Mouse (Mus musculus) retina, adult 2 months (tissue): ENCODE results near the gene Ptpre.

Experiments
- DNase-seq: peaks from one replicate; pipeline ENCODE4 v3.0.0-alpha.2; 2012; ENCODE audit warnings: low read depth, low spot score

Gene Ptpre

DNA sequence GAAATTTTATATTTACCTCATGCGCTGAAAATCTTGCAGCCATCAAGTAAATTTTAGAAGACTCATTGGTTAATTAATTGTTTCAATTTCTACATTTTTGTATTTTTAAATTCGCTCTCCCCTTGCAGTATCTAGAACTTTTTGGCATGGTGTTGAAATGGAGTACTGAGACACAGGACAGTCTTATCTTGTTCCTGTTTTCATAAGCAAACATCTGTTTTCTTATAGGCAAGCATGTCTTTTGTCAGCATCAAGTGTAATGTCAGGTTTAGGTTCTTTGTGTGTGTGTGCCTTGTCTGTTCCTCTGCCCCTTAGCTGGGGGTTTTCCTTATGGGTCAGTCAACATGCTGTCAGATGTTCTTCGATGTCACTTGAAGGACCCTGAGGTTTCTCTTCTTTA, 39.0 kb downstream of the Ptpre start:
- no peak for DNase-seq

DNA sequence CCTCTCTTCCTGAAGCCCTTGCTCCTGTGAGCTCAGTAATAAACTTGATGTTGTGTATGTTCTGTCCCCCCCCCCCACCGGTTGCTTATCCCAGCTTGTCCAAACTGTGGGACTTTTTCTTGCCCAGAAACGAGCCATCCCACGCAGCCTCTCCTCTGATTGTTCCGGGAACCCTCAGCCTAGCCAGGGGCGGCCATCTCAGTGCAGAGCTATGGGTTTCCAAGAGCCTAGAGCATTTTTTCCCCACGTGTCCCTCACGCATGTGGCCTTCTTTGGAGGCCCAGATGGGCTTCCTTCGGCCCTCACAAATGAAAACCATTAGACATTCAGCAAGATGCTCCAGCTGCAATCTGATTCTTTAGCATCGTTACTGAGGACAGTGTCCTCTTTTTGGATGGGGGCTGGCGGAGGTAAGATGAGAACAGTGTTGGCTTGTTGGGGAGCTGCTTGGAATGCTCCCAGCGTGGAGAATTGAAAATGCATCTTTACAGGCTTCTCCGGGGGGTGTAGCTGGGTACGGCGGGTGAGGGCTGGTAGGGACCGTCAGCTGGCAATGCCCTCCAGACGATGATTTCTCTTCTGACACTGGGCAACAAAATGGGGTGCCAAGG, 41.5 kb downstream of the Ptpre start:
- no peak for DNase-seq

DNA sequence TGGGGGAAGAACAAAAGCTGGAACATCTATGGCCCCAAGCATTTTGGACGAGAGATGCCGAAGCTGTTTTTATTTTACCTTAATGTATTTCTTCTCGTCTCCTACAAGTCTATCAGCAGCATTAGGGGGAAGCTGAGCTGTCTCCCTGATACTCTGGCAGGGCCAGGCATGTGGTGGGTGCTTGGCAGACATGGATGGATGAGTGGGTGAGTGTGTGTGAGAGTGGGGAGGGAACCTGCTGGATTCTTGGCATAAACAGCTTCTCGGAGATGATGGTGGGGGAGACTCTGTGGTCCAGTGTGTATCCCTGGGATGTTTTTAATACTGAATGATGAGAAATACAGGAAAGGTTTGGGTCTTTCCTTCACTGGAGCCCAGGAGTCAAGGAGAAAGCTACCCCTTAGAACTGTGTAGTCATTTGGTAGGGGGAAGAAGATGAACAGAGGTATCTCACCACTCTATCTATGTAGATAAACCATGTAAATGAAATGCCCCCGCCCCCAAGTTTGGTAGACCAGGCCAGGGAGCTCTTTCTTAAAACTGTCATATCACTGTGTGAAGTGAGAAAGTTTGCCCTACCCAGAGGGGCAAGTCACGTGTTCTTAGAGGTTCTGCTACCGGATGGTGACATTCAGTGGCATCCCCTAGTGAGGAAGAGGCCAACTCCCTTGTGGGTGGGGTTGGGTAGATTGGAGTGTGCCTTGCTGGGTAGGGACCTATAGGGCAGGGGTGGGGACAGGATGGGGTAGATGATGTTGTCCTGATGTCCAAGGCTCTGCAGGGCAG, 43.2 kb downstream of the Ptpre start:
- DNase-seq, result no peak

GRCm38 (mm10) chr7:135581128-135581527, 43.8 kb downstream of the Ptpre start:
- DNase-seq, result no peak

DNA sequence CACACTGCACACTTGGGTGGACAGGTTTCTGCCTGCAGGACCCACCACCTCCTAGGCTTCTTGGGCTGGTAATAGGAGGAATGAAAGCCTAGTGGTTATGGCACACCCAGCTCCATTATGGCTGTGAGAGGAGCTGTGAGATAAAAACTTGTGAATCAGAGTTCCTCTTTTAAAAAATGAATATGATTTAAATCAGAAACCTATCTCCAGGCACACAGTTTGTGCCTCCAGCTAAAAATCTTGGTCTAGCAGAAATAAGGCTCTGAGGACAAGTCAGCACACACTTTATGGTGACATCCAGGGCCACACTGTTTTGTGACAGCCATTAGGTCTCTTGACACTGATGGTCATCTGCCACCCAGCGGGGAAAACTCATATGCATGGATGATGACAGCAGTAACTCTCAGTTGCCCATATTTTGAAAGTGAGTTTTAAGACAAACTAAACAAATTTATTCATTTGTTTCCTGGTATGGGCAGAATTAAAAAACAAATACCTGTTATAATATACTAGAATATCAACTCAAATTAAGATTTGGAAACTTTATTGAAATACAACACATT, 47.9 kb downstream of the Ptpre start:
- no peak for DNase-seq

DNA sequence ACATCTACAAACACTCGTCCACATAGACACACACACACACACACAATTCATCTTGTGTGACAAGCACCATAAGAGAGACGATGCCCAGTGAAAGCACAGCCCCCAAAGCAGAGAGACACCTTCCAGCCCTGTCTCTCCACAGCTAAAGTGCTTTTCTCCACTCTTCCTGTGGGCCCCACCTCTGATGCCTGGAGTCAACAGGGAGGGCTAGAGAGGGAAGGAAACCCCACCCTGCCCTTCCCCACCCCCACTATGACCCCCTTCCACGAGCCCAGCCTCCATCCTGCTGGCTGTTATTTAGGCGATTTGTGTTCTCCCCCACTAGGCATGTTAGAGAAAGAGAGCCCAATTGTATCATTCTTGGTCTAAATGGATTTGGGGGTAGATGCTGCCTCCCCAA, 49.1 kb downstream of the Ptpre start:
- no peak for DNase-seq

- DNase-seq, result no peak
Measured at GRCm38 (mm10) chr7:135587821-135588575, 50.7 kb downstream of the Ptpre start.

DNA sequence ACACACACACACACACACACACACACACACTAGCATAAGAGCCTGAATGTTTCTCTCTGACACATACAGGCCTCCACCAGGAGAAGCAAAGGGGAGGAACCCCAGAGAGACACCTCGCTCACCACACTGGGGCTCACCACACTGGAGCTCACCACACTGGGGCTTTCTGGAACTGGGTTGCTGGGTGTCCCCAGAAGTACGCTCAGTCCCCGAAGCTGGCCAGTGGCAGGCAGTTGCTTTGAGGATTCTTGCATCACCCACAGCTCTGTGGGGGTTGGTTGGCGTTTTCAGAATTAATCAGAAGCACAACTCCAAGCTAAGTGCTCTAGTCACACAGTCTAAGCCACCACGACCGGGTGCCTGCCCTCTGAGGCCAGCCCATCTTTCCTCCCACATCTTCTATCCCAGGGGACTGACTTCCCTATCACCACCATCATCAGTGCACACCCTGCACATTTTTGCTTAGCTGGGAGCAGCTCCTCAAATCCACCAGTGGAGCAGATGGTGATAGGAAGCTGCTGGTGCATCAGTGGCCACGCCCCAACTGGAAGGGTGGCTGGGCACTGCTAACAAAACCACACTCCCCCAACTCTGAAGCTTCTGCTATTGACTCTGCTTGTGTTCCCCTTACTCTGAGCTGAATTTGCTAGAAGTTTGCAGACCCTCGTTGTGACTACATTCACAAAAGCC, 51.5 kb downstream of the Ptpre start:
- DNase-seq, result no peak

DNA sequence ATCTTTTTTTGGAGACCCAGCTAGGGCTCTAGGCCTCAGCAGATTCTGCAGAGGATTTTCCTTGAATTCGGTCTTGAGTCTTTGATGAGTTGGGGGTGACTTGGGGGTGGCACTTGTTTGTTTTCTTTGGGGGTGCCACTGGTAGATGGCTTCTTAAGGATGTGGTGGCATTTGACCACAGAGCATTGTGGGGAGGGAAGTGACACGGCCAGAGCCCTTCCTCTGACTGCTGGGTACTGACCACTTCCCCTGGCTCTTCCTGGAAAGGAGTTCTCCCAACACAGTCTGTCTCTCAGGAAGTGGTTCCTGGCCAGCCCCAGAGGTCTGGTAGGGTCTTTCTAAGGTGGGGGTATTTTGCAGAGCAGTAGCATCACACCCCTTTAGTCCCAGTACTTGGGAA, 54.2 kb downstream of the Ptpre start:
- DNase-seq, result no peak

GRCm38 (mm10) chr7:135593286-135593685, 56.0 kb downstream of the Ptpre start:
- no peak for DNase-seq

DNA sequence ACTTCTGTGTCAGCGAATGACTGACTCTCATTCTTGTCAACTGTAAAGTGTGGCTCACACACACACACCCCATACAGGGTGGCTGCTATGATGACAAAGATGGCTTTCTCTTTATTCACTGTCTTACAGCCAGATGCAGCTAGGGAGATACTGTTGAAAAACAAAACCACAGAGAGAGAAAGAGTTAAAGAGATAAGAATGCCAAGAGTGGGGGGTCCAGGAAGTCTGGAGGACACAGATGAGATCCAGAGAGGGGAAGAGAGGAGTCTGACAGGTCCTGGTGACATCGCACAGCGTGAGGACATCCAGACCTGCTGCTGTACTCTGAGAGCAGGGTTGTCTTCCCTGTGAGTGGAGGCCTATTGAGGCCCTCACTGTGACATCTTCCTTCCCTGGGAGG, 56.5 kb downstream of the Ptpre start:
- no peak for DNase-seq

- no peak for DNase-seq
Measured at GRCm38 (mm10) chr7:135594676-135595075, 57.4 kb downstream of the Ptpre start.

DNA sequence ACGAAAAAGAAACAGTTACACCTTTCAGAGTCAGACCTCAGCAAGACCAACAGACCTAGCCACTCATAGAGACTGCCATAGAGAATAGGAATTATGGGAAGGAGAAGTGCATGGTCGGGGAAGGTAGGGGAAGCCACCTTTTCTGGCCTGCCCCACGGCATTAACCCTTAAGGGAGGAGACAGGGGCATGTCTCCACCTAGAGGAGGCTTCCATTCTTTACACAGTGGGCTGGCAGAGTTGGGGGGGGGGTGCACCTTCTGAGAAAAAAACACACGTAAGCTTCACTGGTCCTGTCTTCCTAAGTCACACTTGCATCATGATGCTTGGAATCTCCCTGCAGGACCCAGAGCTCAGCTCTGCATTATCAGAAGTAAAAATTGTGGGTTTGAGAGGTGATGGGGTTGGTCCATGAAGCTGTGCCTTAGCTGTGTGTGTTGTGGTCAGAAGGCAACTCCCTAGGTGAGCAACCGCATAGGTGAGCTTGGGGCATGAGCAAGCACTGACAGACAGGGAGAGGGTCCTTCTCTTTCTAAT, 58.4 kb downstream of the Ptpre start:
- DNase-seq, result no peak

GRCm38 (mm10) chr7:135597006-135597405, 59.7 kb downstream of the Ptpre start:
- no peak for DNase-seq

DNA sequence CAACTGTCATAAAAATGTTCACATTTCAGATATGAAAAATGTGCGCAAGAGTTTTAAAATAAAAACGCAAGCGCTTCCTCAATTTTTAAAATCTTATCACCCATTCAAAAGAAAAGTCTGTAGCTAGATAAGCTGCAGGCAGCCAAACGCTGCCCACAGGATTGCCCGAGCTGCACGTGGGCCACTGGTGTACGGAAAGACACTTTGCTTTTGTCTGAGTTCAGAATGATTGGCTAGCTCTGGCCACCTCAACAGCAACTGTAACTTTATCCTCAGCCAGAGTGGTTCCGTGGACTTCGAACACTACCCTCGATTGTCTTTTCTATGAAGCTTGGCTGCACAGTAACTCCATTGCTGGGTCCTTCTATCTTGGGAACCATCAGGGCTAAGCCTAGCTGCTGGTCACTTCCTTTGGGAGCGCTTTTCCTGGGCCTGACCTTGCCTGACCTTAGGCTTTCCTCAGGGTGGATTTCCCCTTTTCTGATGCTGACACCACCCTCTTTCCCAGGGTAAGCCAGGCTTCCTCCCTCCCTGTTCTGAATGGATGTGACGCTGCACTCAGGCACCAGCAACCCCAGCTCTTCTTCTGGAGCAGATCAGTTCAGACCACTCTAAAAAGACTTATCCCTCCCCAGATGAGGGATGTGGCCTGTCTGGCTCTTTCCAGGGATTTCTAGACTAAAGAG, 60.5 kb downstream of the Ptpre start:
- no peak for DNase-seq

GRCm38 (mm10) chr7:135598303-135598855, 61.1 kb downstream of the Ptpre start:
- DNase-seq, result no peak

GRCm38 (mm10) chr7:135600076-135600475, 62.8 kb downstream of the Ptpre start:
- DNase-seq, result no peak

GRCm38 (mm10) chr7:135601607-135602006, 64.3 kb downstream of the Ptpre start:
- no peak for DNase-seq

GRCm38 (mm10) chr7:135602265-135602664, 65.0 kb downstream of the Ptpre start:
- DNase-seq, result no peak

GRCm38 (mm10) chr7:135602881-135603523, 65.7 kb downstream of the Ptpre start:
- DNase-seq, result no peak
